Mouse (Mus musculus) ES-Bruce4 (cell line): ENCODE data around the gene Nfib. TPM values are rescaled to one million over a fixed set of nuclear protein-coding genes. Genes with fewer than 3 reads are reported as not detected.

ENCODE experiments used
- H3K27ac ChIP-seq: 2 replicates; pipeline ENCODE4 v1.5.1; 2012; ENCODE audit warnings: low read length, inconsistent platforms; ENCODE audit not compliant: insufficient read depth
- H3K27me3 ChIP-seq: 2 replicates; pipeline ENCODE4 v1.6.1; 2012; ENCODE audit warnings: mild to moderate bottlenecking, low read length, inconsistent platforms; ENCODE audit not compliant: control insufficient read depth, poor library complexity, insufficient read depth, severe bottlenecking
- H3K36me3 ChIP-seq: 2 replicates; pipeline ENCODE4 v1.6.1; 2012; ENCODE audit warnings: inconsistent platforms, mild to moderate bottlenecking, low read length, moderate library complexity; ENCODE audit not compliant: control insufficient read depth, poor library complexity, insufficient read depth, severe bottlenecking
- H3K4me1 ChIP-seq: one replicate; pipeline ENCODE4 v1.8.1; 2011; ENCODE audit warnings: low read length; ENCODE audit not compliant: control insufficient read depth, insufficient read depth
- H3K4me3 ChIP-seq: 2 replicates; pipeline ENCODE4 v1.5.1; 2011; ENCODE audit warnings: low read depth, mild to moderate bottlenecking, low read length
- H3K9ac ChIP-seq: 2 replicates; pipeline ENCODE4 v1.6.1; 2012; ENCODE audit warnings: low read depth, mild to moderate bottlenecking, inconsistent platforms; ENCODE audit not compliant: poor library complexity, severe bottlenecking
- H3K9me3 ChIP-seq: replicated peaks from 2 replicates; pipeline ENCODE4 v1.6.1; 2012; ENCODE audit warnings: mild to moderate bottlenecking, low read length, inconsistent platforms; ENCODE audit not compliant: control insufficient read depth, poor library complexity, insufficient read depth, severe bottlenecking
- CTCF ChIP-seq: IDR thresholded peaks from one replicate; pipeline ENCODE4 v1.8.1; 2011; ENCODE audit warnings: low read depth, low read length
- EP300 ChIP-seq: IDR thresholded peaks from 2 replicates; pipeline ENCODE4 v1.6.1; 2011; ENCODE audit warnings: low read depth, low read length; ENCODE audit not compliant: insufficient read depth
- POLR2A ChIP-seq: IDR thresholded peaks from one replicate; pipeline ENCODE4 v1.8.1; 2011; ENCODE audit warnings: low read length; ENCODE audit not compliant: insufficient read depth
- polyA plus RNA-seq: library from polyadenylated mRNA; stranded (reverse); fragments of >200 nt; gene quantifications from 2 replicates; pipeline ENCODE4 v1.2.4, GENCODE M21; 2011; ENCODE audit warnings: low read depth; ENCODE audit not compliant: missing spikeins, insufficient read depth, insufficient read length

Nfib gene
- polyA plus RNA-seq, 1 experiment, result 4.6 TPM

- no peak overlapping the region for H3K4me3 ChIP-seq
- TF ChIP-seq CTCF (no peak), POLR2A (no peak), EP300 (no peak)
- no peaks in the 10 kb centered on the region for H3K9me3 ChIP-seq
- no peak overlapping the region for H3K9ac ChIP-seq
- peaks cover 3% of the 10 kb centered on the region for H3K4me1 ChIP-seq
- no peak overlapping the region for H3K27ac ChIP-seq
- no peaks in the 10 kb centered on the region for H3K36me3 ChIP-seq
- H3K27me3 ChIP-seq, result no peaks in the 10 kb centered on the region
Measured at GRCm38 (mm10) chr4:82499238-82499637, 206.3 kb downstream of the Nfib start.

DNA sequence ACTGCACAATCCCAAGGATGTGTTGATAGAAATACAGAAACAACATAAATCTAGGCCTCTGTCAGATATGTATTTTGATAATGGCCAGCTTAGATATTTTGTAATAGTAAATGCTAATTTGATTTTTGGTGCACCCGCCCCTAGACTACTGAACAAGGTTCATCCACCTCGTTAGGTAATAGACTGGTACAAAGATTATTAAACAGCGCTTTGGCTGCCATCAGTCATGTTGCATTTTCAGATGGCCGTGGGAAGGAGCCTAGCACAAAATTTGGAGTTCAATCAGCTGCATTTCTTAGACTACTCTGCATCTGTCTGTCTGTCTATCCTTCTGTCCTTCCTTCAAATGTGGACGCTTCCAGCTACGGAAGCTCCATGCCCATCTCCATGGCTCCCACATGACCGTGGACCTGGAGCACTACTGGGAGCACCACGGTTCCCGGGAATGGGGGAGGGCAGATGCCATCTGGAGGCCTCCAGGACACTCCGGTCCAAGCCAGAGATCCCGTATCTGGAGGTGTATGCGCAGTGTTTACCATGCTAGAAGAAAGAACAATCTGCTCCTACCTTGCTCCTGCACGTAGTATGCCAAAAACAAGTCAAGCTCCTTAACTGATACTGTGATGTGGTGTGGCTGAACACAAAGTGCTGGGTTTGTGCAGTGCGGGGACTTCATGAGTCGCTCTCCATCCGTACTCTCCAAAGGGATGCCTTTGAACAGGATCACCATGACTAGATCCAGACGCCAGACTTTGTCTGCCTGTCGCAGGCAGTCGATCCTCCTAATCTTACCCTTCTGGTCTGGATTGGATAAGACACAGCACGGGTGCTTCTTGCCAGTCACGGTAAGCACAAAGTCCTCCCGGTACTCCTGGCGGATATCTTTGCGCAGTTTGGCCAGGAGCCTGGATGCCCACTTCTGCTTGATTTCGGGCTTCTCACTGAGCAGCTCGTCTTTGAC lies 207.6 kb downstream of the Nfib start:
- TF ChIP-seq EP300, result no peak
- no peak for TF ChIP-seq CTCF
- TF ChIP-seq POLR2A, result no peak
- Histone ChIP-seq H3K4me3 (peak overlapping the region; percentile 14; the same call in 1 of the 2 replicates), H3K4me1 (peaks cover 3% of the 10 kb centered on the region), H3K27ac (no peak overlapping the region), H3K36me3 (no peaks in the 10 kb centered on the region), H3K27me3 (no peaks in the 10 kb centered on the region), H3K9me3 (no peaks in the 10 kb centered on the region), H3K9ac (no peak overlapping the region)

DNA sequence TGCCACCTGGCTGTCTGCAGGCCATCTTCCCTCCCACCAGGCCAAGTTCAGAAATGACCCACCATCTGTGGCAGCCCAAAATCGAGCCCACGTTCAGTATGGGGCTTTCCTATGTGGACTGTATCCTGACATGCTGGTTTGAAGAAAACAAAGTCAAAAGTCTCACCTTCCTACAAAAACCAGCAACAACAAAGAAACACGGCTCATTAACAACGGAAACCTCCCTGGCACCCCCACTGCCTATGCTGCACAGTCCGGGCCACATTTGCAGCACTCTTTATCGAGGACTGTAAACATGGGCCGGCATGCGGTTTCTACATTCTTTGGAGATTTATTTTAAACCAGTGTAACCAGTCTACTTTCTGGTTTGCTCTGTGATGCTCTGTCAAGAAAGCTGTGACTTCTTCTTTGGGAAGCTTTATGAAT lies 208.4 kb downstream of the Nfib start:
- H3K9me3 ChIP-seq, result no peaks in the 10 kb centered on the region
- TF ChIP-seq EP300 (no peak), CTCF (no peak), POLR2A (no peak)
- no peak overlapping the region for H3K4me3 ChIP-seq
- H3K36me3 ChIP-seq, result no peaks in the 10 kb centered on the region
- peaks cover 3% of the 10 kb centered on the region for H3K4me1 ChIP-seq
- no peaks in the 10 kb centered on the region for H3K27me3 ChIP-seq
- no peak overlapping the region for H3K9ac ChIP-seq
- H3K27ac ChIP-seq, result no peak overlapping the region

DNA sequence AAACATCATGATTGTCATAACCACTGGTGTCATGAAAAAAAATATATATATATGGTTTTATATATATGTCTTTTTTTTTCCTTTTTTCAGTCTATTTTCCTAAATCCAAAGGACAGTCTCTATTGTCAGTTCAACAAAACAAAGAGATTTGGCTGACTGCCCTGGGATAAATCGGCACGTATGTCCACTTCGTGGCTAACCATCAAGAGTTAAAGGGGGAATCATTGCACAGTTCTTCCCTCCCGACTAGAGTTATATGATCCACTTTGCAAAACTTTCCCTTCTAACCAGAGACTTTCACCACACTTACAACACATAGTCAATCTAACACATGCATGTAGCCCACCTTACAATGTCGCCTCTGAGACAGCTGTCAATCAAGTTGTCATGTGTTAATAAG lies 209.2 kb downstream of the Nfib start:
- Histone ChIP-seq H3K27me3 (no peaks in the 10 kb centered on the region), H3K4me3 (no peak overlapping the region), H3K9me3 (no peaks in the 10 kb centered on the region), H3K36me3 (no peaks in the 10 kb centered on the region), H3K9ac (no peak overlapping the region), H3K27ac (no peak overlapping the region), H3K4me1 (peaks cover 3% of the 10 kb centered on the region)
- TF ChIP-seq POLR2A (no peak), CTCF (no peak), EP300 (no peak)

- Histone ChIP-seq H3K27me3 (no peaks in the 10 kb centered on the region), H3K4me1 (peaks cover 3% of the 10 kb centered on the region), H3K27ac (no peak overlapping the region), H3K36me3 (no peaks in the 10 kb centered on the region), H3K9me3 (no peaks in the 10 kb centered on the region), H3K4me3 (no peak overlapping the region), H3K9ac (no peak overlapping the region)
- TF ChIP-seq CTCF (no peak), POLR2A (no peak), EP300 (no peak)
Measured at GRCm38 (mm10) chr4:82495605-82496004, 209.9 kb downstream of the Nfib start.

- Histone ChIP-seq H3K9ac (no peak overlapping the region), H3K9me3 (no peaks in the 10 kb centered on the region), H3K27ac (no peak overlapping the region), H3K36me3 (no peaks in the 10 kb centered on the region), H3K4me1 (peaks cover 3% of the 10 kb centered on the region), H3K4me3 (no peak overlapping the region), H3K27me3 (no peaks in the 10 kb centered on the region)
- no peak for TF ChIP-seq EP300
- no peak for TF ChIP-seq CTCF
- no peak for TF ChIP-seq POLR2A
Measured at GRCm38 (mm10) chr4:82494829-82495228, 210.7 kb downstream of the Nfib start.
